Mouse (Mus musculus) embryonic facial prominence, embryonic 12.5 days (tissue): ENCODE data around the gene Parp2. TPM values are rescaled to one million over a fixed set of nuclear protein-coding genes. Genes with fewer than 3 reads are reported as not detected.
"Not testable (repeated sequence)": the region's sequence is repeated elsewhere in the genome, so short reads cannot be mapped to it uniquely, and the experiment has no call there.

Experiments used
- ATAC-seq: fragments of 200-750 bp; cut with Nextera tagmentation; 2 replicates; pipeline ENCODE4 v1.8.0; 2017; ENCODE audit not compliant: insufficient number of reproducible peaks, insufficient read depth, low FRiP score, low TSS enrichment
- H3K27ac ChIP-seq: fragments of 300-500 bp; sonication (generic); 2 replicates; pipeline ENCODE4 v1.5.1; 2016; ENCODE audit warnings: mild to moderate bottlenecking
- H3K27me3 ChIP-seq: fragments of 300-500 bp; sonication (generic); 2 replicates; pipeline ENCODE4 v1.6.1; 2016; ENCODE audit warnings: mild to moderate bottlenecking, moderate library complexity
- H3K36me3 ChIP-seq: fragments of 300-500 bp; sonication (generic); 2 replicates; pipeline ENCODE4 v1.6.1; 2016; ENCODE audit warnings: mild to moderate bottlenecking
- H3K4me1 ChIP-seq: fragments of 300-500 bp; sonication (generic); 2 replicates; pipeline ENCODE4 v1.6.1; 2016
- H3K4me2 ChIP-seq: fragments of 300-500 bp; sonication (generic); replicated peaks from 2 replicates; pipeline ENCODE4 v1.6.1; 2016; ENCODE audit warnings: mild to moderate bottlenecking, moderate library complexity
- H3K4me3 ChIP-seq: fragments of 300-500 bp; sonication (generic); 2 replicates; pipeline ENCODE4 v1.5.1; 2016; ENCODE audit warnings: mild to moderate bottlenecking
- H3K9ac ChIP-seq: fragments of 300-500 bp; sonication (generic); 2 replicates; pipeline ENCODE4 v1.6.1; 2016; ENCODE audit warnings: mild to moderate bottlenecking, moderate library complexity
- H3K9me3 ChIP-seq: fragments of 300-500 bp; sonication (generic); 2 replicates; pipeline ENCODE4 v1.6.1; 2016; ENCODE audit warnings: mild to moderate bottlenecking, moderate library complexity
- WGBS: fragments of 180-500 bp; shearing (Covaris S2); methylation state at CpG from one replicate; pipeline ENCODE4 v1.1.7; 2016; 5-methylcytosine and 5-hydroxymethylcytosine counted together
- polyA plus RNA-seq: library from polyadenylated mRNA; unstranded; fragments of >200 nt; fragmentation: Nextera tagmentation; extraction: Ambion mirVana; gene quantifications from 2 replicates; pipeline ENCODE4 v1.2.1, GENCODE M21; 2016

Parp2 gene
- polyA plus RNA-seq, 1 experiment from 2014 or later: 67.6 TPM

- no peaks in the 10 kb centered on the region for H3K4me1 ChIP-seq
Measured at GRCm38 (mm10) chr14:50798512-50798911, 9.1 kb upstream of the Parp2 start.

GRCm38 (mm10) chr14:50799502-50800259 lies 8.0 kb upstream of the Parp2 start:
- Histone ChIP-seq H3K9me3 (no peaks in the 10 kb centered on the region), H3K9ac (no peak overlapping the region), H3K4me3 (no peak overlapping the region), H3K27ac (no peak overlapping the region), H3K4me1 (no peaks in the 10 kb centered on the region), H3K36me3 (no peaks in the 10 kb centered on the region), H3K4me2 (no peak overlapping the region), H3K27me3 (no peaks in the 10 kb centered on the region)
- 4% methylated on average over 3 of the region's 3 CpGs for WGBS
- no peak for ATAC-seq

More at GRCm38 (mm10) chr14:50798512-50798911, 9.1 kb upstream of the Parp2 start:
- WGBS: 50% methylated on average over 2 of the region's 2 CpGs
- Histone ChIP-seq H3K36me3 (no peaks in the 10 kb centered on the region), H3K4me3 (no peak overlapping the region), H3K27me3 (no peaks in the 10 kb centered on the region), H3K9ac (no peak overlapping the region), H3K9me3 (no peaks in the 10 kb centered on the region), H3K27ac (no peak overlapping the region), H3K4me2 (no peak overlapping the region)
- no peak for ATAC-seq

- no peak overlapping the region for H3K27ac ChIP-seq
- H3K27me3 ChIP-seq: no peaks in the 10 kb centered on the region
- no peaks in the 10 kb centered on the region for H3K4me1 ChIP-seq
- ATAC-seq: no peak
- no peak overlapping the region for H3K4me3 ChIP-seq
- H3K9me3 ChIP-seq: no peaks in the 10 kb centered on the region
- no peak overlapping the region for H3K4me2 ChIP-seq
- 83% methylated on average over 6 of the region's 6 CpGs for WGBS
- H3K36me3 ChIP-seq: no peaks in the 10 kb centered on the region
- no peak overlapping the region for H3K9ac ChIP-seq
Measured at GRCm38 (mm10) chr14:50802441-50802840, 5.2 kb upstream of the Parp2 start.

GRCm38 (mm10) chr14:50802843-50803562 lies 4.6 kb upstream of the Parp2 start:
- H3K36me3 ChIP-seq: no peaks in the 10 kb centered on the region
- H3K9me3 ChIP-seq: no peaks in the 10 kb centered on the region
- no peak overlapping the region for H3K9ac ChIP-seq
- ATAC-seq: no peak
- H3K27me3 ChIP-seq: no peaks in the 10 kb centered on the region
- no peak overlapping the region for H3K27ac ChIP-seq
- H3K4me2 ChIP-seq: no peak overlapping the region
- H3K4me3 ChIP-seq: no peak overlapping the region
- H3K4me1 ChIP-seq: no peaks in the 10 kb centered on the region
- WGBS: 60% methylated on average over 4 of the region's 4 CpGs

- Histone ChIP-seq H3K9me3 (no peaks in the 10 kb centered on the region), H3K36me3 (no peaks in the 10 kb centered on the region), H3K4me3 (no peak overlapping the region), H3K27me3 (no peaks in the 10 kb centered on the region), H3K27ac (no peak overlapping the region), H3K9ac (no peak overlapping the region), H3K4me1 (no peaks in the 10 kb centered on the region; the same call in 1 of the 2 replicates), H3K4me2 (no peak overlapping the region)
- no peak for ATAC-seq
- 71% methylated on average over 13 of the region's 13 CpGs for WGBS
Measured at GRCm38 (mm10) chr14:50804683-50805082, 3.0 kb upstream of the Parp2 start.

GRCm38 (mm10) chr14:50806469-50806868 lies 1.2 kb upstream of the Parp2 start:
- H3K4me2 ChIP-seq: peak overlapping the region; percentile 51
- not testable (repeated sequence) for H3K27ac ChIP-seq, ATAC-seq, H3K9me3 ChIP-seq, H3K9ac ChIP-seq, H3K4me1 ChIP-seq, H3K27me3 ChIP-seq, H3K4me3 ChIP-seq
- 84% methylated on average over 5 of the region's 5 CpGs for WGBS
- H3K36me3 ChIP-seq: peaks cover 13% of the 10 kb centered on the region; the same call in 1 of the 2 replicates

- Histone ChIP-seq H3K9ac (no peak overlapping the region), H3K4me3 (no peak overlapping the region), H3K27ac (no peak overlapping the region), H3K4me1 (no peaks in the 10 kb centered on the region; the same call in 1 of the 2 replicates), H3K27me3 (no peaks in the 10 kb centered on the region), H3K4me2 (no peak overlapping the region), H3K36me3 (peaks cover 70% of the 10 kb centered on the region), H3K9me3 (no peaks in the 10 kb centered on the region)
- ATAC-seq: no peak
- WGBS: 92% methylated on average over 2 of the region's 2 CpGs
Measured at GRCm38 (mm10) chr14:50813060-50813459, 5.4 kb downstream of the Parp2 start.

GRCm38 (mm10) chr14:50823240-50823639 lies 15.6 kb downstream of the Parp2 start:
- 75% methylated on average over 2 of the region's 2 CpGs for WGBS

GRCm38 (mm10) chr14:50824219-50824618 lies 16.6 kb downstream of the Parp2 start:
- Histone ChIP-seq H3K27ac (no peak overlapping the region), H3K27me3 (no peaks in the 10 kb centered on the region), H3K36me3 (peaks cover 47% of the 10 kb centered on the region), H3K9ac (no peak overlapping the region), H3K9me3 (no peaks in the 10 kb centered on the region), H3K4me3 (no peak overlapping the region), H3K4me2 (no peak overlapping the region), H3K4me1 (no peaks in the 10 kb centered on the region)
- ATAC-seq: no peak
- WGBS: 86% methylated on average over 9 of the region's 9 CpGs

More at GRCm38 (mm10) chr14:50823240-50823639, 15.6 kb downstream of the Parp2 start:
- Histone ChIP-seq H3K27ac (no peak overlapping the region), H3K27me3 (no peaks in the 10 kb centered on the region), H3K36me3 (peaks cover 53% of the 10 kb centered on the region), H3K9ac (no peak overlapping the region), H3K4me2 (no peak overlapping the region), H3K9me3 (no peaks in the 10 kb centered on the region), H3K4me3 (no peak overlapping the region), H3K4me1 (no peaks in the 10 kb centered on the region)
- no peak for ATAC-seq

GRCm38 (mm10) chr14:50826579-50826978 lies 18.9 kb downstream of the Parp2 start:
- ATAC-seq: no peak
- 91% methylated on average over 4 of the region's 4 CpGs for WGBS

GRCm38 (mm10) chr14:50829878-50830277 lies 22.2 kb downstream of the Parp2 start:
- H3K4me2 ChIP-seq: no peak overlapping the region
- no peak overlapping the region for H3K27ac ChIP-seq
- no peaks in the 10 kb centered on the region for H3K4me1 ChIP-seq
- WGBS: 63% methylated on average over 3 of the region's 3 CpGs
- H3K36me3 ChIP-seq: no peaks in the 10 kb centered on the region
- H3K27me3 ChIP-seq: no peaks in the 10 kb centered on the region
- no peaks in the 10 kb centered on the region for H3K9me3 ChIP-seq
- no peak overlapping the region for H3K4me3 ChIP-seq
- ATAC-seq: no peak
- H3K9ac ChIP-seq: no peak overlapping the region

More at GRCm38 (mm10) chr14:50826579-50826978, 18.9 kb downstream of the Parp2 start:
- Histone ChIP-seq H3K4me3 (no peak overlapping the region), H3K36me3 (peaks cover 24% of the 10 kb centered on the region), H3K4me1 (no peaks in the 10 kb centered on the region), H3K9me3 (no peaks in the 10 kb centered on the region), H3K9ac (no peak overlapping the region), H3K4me2 (no peak overlapping the region), H3K27me3 (no peaks in the 10 kb centered on the region), H3K27ac (no peak overlapping the region)

GRCm38 (mm10) chr14:50833964-50834363 lies 26.3 kb downstream of the Parp2 start:
- Histone ChIP-seq H3K4me2 (no peak overlapping the region), H3K4me3 (no peak overlapping the region), H3K27ac (peak overlapping the region; percentile 5; the same call in 1 of the 2 replicates), H3K36me3 (no peaks in the 10 kb centered on the region), H3K27me3 (no peaks in the 10 kb centered on the region), H3K4me1 (no peaks in the 10 kb centered on the region), H3K9ac (no peak overlapping the region), H3K9me3 (no peaks in the 10 kb centered on the region)
- WGBS: 88% methylated on average over 10 of the region's 10 CpGs
- ATAC-seq: no peak
